Comparison of ENCODE assay signal across 8 mouse cellular contexts in the genomic region with DNA sequence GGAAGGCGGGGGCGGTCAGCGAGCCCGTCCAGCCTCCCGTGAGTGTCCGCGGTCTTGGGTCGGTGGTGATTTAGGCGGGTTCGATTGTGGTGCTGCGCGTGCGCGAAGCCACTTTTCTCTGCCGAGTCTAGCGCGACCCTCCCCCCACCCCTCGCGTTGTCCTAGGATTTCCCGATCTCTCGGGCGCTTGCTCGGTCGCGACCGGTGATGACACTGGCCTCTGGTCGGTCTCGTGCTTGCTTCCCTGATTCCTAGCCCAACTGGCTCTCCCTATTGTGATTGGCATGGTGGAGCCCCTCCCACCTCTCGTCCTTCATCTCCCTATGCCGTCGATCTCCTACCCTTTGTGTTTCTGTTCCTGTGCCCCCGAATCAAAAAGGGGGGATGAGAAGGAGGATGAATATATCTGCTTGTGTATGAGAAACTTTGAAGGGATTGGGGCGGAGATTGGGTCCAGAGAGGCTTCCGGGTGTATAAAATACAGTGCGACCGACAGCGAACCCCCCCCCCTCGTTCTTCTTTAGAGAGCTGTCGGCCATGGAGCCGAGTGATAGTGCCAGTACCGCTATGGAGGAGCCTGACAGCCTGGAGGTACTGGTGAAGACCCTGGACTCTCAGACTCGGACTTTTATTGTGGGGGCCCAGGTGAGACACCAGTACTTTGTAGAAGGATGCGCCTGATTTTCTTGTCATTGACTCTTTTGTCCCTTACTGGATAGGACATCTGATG. TPM values are rescaled to one million over a fixed set of nuclear protein-coding genes. Genes with fewer than 3 reads are reported as not detected.
DNase-seq lines count a peak whose midpoint lies in the region; ATAC-seq lines count a peak whose summit lies in the region.

No protein-coding gene starts in this region.

- H3K27me3 ChIP-seq in kidney, embryonic 14.5 days (ENCODE audit: control insufficient read depth, insufficient read depth, low read length): no peaks in the 10 kb centered on the region
- H3K27me3 ChIP-seq in hindbrain, embryonic 10.5 days (ENCODE audit: insufficient read depth, poor library complexity, severe bottlenecking): no peaks in the 10 kb centered on the region

- no peak for DNase-seq in kidney, adult 11 months
- DNase-seq in hindbrain, embryonic 10.5 days (ENCODE audit: low spot score): no peak
- DNase-seq in cerebellum, postnatal 10 days: no peak
- DNase-seq in left cerebral cortex, adult 11 months (ENCODE audit: low spot score): no peak
- no peak for DNase-seq in ovary, postnatal 36 days (ENCODE audit: low spot score)

- peak; percentile 47 for ATAC-seq in kidney, embryonic 14.5 days (ENCODE audit: low FRiP score, low TSS enrichment)
- peak; percentile 21 for ATAC-seq in activated CD4-positive, CD25-positive, alpha-beta regulatory T cell, adult 4 months
- peak; percentile 68 for ATAC-seq in megakaryocyte, adult 5-6 weeks (ENCODE audit: poor library complexity, severe bottlenecking)

- peak overlapping the region; percentile 74 for H3K4me3 ChIP-seq in kidney, embryonic 14.5 days (ENCODE audit: low read length)
- peak overlapping the region; percentile 88 for H3K4me3 ChIP-seq in hindbrain, embryonic 10.5 days

- peaks cover 12% of the 10 kb centered on the region; the same call in 1 of the 2 replicates for H3K4me1 ChIP-seq in kidney, embryonic 14.5 days (ENCODE audit: control insufficient read depth, insufficient read depth, low read length)
- peaks cover 26% of the 10 kb centered on the region for H3K4me1 ChIP-seq in hindbrain, embryonic 10.5 days (replicated peaks)

- H3K27ac ChIP-seq in kidney, embryonic 14.5 days (ENCODE audit: low read depth, low read length): peak overlapping the region; percentile 93
- peak overlapping the region; percentile 99 for H3K27ac ChIP-seq in hindbrain, embryonic 10.5 days

- under 1% methylated on average over 43 of the region's 43 CpGs for WGBS in kidney, embryonic 14.5 days
- WGBS in hindbrain, embryonic 10.5 days: under 1% methylated on average over 43 of the region's 43 CpGs

- H3K4me2 ChIP-seq in kidney, embryonic 14.5 days (replicated peaks; ENCODE audit: low read depth, low read length): peak overlapping the region; percentile 69

- peaks cover 27% of the 10 kb centered on the region for H3K36me3 ChIP-seq in kidney, embryonic 14.5 days (ENCODE audit: control insufficient read depth, insufficient read depth, low read length)
- peaks cover 35% of the 10 kb centered on the region for H3K36me3 ChIP-seq in hindbrain, embryonic 10.5 days

- no peaks in the 10 kb centered on the region for H3K9me3 ChIP-seq in kidney, embryonic 14.5 days (ENCODE audit: control insufficient read depth, low read length)
- no peaks in the 10 kb centered on the region for H3K9me3 ChIP-seq in hindbrain, embryonic 10.5 days

- peak overlapping the region; percentile 83 for H3K9ac ChIP-seq in kidney, embryonic 14.5 days (ENCODE audit: low read depth, low read length)

RNA-seq across cellular contexts. Expression of gene Bag6, which starts 0.8 kb away (rescaled TPM):
- polyA plus RNA-seq in kidney, embryonic 14.5 days (2014; fragmentation: Nextera tagmentation; extraction: Ambion mirVana): 82.6 and 99.0 TPM in 2 replicates
- 10 to 100 TPM; 26.2 to 34.1 TPM for polyA plus RNA-seq in activated CD4-positive, CD25-positive, alpha-beta regulatory T cell, adult 4 months (2017; shearing (Covaris generic))
- 70.3 and 77.6 TPM in 2 replicates for polyA plus RNA-seq in hindbrain, embryonic 10.5 days (2016; fragmentation: Nextera tagmentation; extraction: Ambion mirVana)
- total RNA-seq in megakaryocyte, adult 5-6 weeks (2015): 87.9 and 91.7 TPM in 2 replicates
- total RNA-seq in megakaryocyte, adult 5-6 weeks (2017): 72.4 and 90.5 TPM in 2 replicates

RNA-seq across cellular contexts. Expression of gene Apom, which starts 3.9 kb away (rescaled TPM):
- 9.7 and 10.4 TPM in 2 replicates for polyA plus RNA-seq in kidney, embryonic 14.5 days (2014; fragmentation: Nextera tagmentation; extraction: Ambion mirVana)
- not detected for polyA plus RNA-seq in activated CD4-positive, CD25-positive, alpha-beta regulatory T cell, adult 4 months (2017; shearing (Covaris generic))
- 0.16 and 0.49 TPM in 2 replicates for polyA plus RNA-seq in hindbrain, embryonic 10.5 days (2016; fragmentation: Nextera tagmentation; extraction: Ambion mirVana)
- 0.38 TPM in 1 of 2 replicates, not detected in the other for total RNA-seq in megakaryocyte, adult 5-6 weeks (2015)
- total RNA-seq in megakaryocyte, adult 5-6 weeks (2017): 0.26 TPM in 1 of 2 replicates, not detected in the other

RNA-seq across cellular contexts. Expression of gene D17H6S53E, which starts 9.6 kb away (rescaled TPM):
- polyA plus RNA-seq in kidney, embryonic 14.5 days (2014; fragmentation: Nextera tagmentation; extraction: Ambion mirVana): 9.4 and 10.0 TPM in 2 replicates
- 10 to 100 TPM; 22.6 to 26.3 TPM for polyA plus RNA-seq in activated CD4-positive, CD25-positive, alpha-beta regulatory T cell, adult 4 months (2017; shearing (Covaris generic))
- 10.0 and 10.2 TPM in 2 replicates for polyA plus RNA-seq in hindbrain, embryonic 10.5 days (2016; fragmentation: Nextera tagmentation; extraction: Ambion mirVana)
- 4.5 and 4.7 TPM in 2 replicates for total RNA-seq in megakaryocyte, adult 5-6 weeks (2015)
- 13.0 and 26.1 TPM in 2 replicates for total RNA-seq in megakaryocyte, adult 5-6 weeks (2017)

RNA-seq across cellular contexts. Expression of gene Csnk2b, which starts 13.9 kb away (rescaled TPM):
- polyA plus RNA-seq in kidney, embryonic 14.5 days (2014; fragmentation: Nextera tagmentation; extraction: Ambion mirVana): 325 and 334 TPM in 2 replicates
- 100 to 1,000 TPM; 274 to 355 TPM for polyA plus RNA-seq in activated CD4-positive, CD25-positive, alpha-beta regulatory T cell, adult 4 months (2017; shearing (Covaris generic))
- 303 and 328 TPM in 2 replicates for polyA plus RNA-seq in hindbrain, embryonic 10.5 days (2016; fragmentation: Nextera tagmentation; extraction: Ambion mirVana)
- 404 and 428 TPM in 2 replicates for total RNA-seq in megakaryocyte, adult 5-6 weeks (2015)
- total RNA-seq in megakaryocyte, adult 5-6 weeks (2017): 323 and 362 TPM in 2 replicates

RNA-seq across cellular contexts. Expression of gene Gpank1, which starts 14.5 kb away (rescaled TPM):
- 19.4 and 20.8 TPM in 2 replicates for polyA plus RNA-seq in kidney, embryonic 14.5 days (2014; fragmentation: Nextera tagmentation; extraction: Ambion mirVana)
- 10 to 100 TPM; 60.4 to 70.2 TPM for polyA plus RNA-seq in activated CD4-positive, CD25-positive, alpha-beta regulatory T cell, adult 4 months (2017; shearing (Covaris generic))
- polyA plus RNA-seq in hindbrain, embryonic 10.5 days (2016; fragmentation: Nextera tagmentation; extraction: Ambion mirVana): 33.1 and 33.5 TPM in 2 replicates
- 22.6 and 24.6 TPM in 2 replicates for total RNA-seq in megakaryocyte, adult 5-6 weeks (2015)
- 48.5 and 50.0 TPM in 2 replicates for total RNA-seq in megakaryocyte, adult 5-6 weeks (2017)
